Mouse (Mus musculus) spleen, adult 2 months (tissue): ENCODE results near the gene Klhl5.

Experiments
- CTCF ChIP-seq: fragments of 200-500 bp; IDR thresholded peaks from 2 replicates; pipeline ENCODE4 v1.5.1; 2011; ENCODE audit warnings: mild to moderate bottlenecking, inconsistent platforms; ENCODE audit not compliant: insufficient read depth, insufficient read length, insufficient replicate concordance; ENCODE audit errors: extremely low read depth
- POLR2A ChIP-seq: fragments of 200-500 bp; IDR thresholded peaks from 2 replicates; pipeline ENCODE4 v1.6.1; 2011; ENCODE audit warnings: low read depth, low read length, inconsistent platforms

DNA sequence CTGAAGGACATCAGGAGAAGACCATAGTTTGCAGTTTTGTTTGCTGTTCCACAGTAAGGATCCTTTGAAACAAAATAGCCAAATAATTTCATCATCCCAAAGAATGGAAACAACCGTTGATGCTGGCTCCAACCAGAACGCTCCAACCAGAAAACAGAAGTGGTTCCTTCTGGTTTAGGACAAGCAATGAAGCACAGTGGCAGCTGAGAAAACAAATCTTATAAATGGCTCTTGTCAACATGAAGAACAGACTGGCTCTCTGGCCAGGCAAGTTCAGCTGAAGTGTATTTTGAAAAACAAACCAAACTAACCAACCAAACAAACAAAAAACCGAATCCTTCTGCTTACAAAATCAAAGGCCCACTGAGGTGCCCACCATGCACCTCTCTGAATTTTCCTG, 17.6 kb upstream of the Klhl5 start:
- TF ChIP-seq CTCF, result no peak
- no peak for TF ChIP-seq POLR2A
